Mouse (Mus musculus) small intestine, adult 2 months (tissue): ENCODE measurements around the gene Txndc2. TPM values are rescaled to one million over a fixed set of nuclear protein-coding genes. Genes with fewer than 3 reads are reported as not detected.
A peak's percentile ranks its signal among the peaks of the same experiment; 100 is the strongest.

Experiments
- H3K27ac ChIP-seq: fragments of 200-500 bp; 2 replicates; pipeline ENCODE4 v1.5.1; 2012; ENCODE audit warnings: low read depth, low read length, control low read depth, inconsistent platforms; ENCODE audit not compliant: insufficient read depth
- H3K27me3 ChIP-seq: fragments of 200-500 bp; 2 replicates; pipeline ENCODE4 v1.6.1; 2012; ENCODE audit warnings: mild to moderate bottlenecking, moderate library complexity, low read length, inconsistent platforms; ENCODE audit not compliant: control insufficient read depth, insufficient read depth
- H3K36me3 ChIP-seq: fragments of 200-500 bp; 2 replicates; pipeline ENCODE4 v1.6.1; 2012; ENCODE audit warnings: mild to moderate bottlenecking, low read length, control low read depth, inconsistent platforms; ENCODE audit not compliant: control insufficient read depth, insufficient read depth
- H3K4me1 ChIP-seq: fragments of 200-500 bp; 2 replicates; pipeline ENCODE4 v1.6.1; 2012; ENCODE audit warnings: low read length, inconsistent platforms, mixed read lengths; ENCODE audit not compliant: control insufficient read depth, insufficient read depth, insufficient read length
- H3K4me3 ChIP-seq: fragments of 200-500 bp; 2 replicates; pipeline ENCODE4 v1.5.1; 2012; ENCODE audit warnings: low read depth, mild to moderate bottlenecking, control low read depth, inconsistent platforms, low read length, moderate library complexity
- CTCF ChIP-seq: fragments of 200-500 bp; IDR thresholded peaks from 2 replicates; pipeline ENCODE4 v1.5.1; 2012; ENCODE audit warnings: low read depth, mild to moderate bottlenecking, control low read depth, inconsistent platforms, low read length, moderate library complexity, mixed read lengths; ENCODE audit not compliant: insufficient replicate concordance, insufficient read length; ENCODE audit errors: extremely low read depth
- POLR2A ChIP-seq: fragments of 200-500 bp; IDR thresholded peaks from 2 replicates; pipeline ENCODE4 v1.6.1; 2012; ENCODE audit warnings: low read depth, mild to moderate bottlenecking, control low read depth, inconsistent platforms, low read length, moderate library complexity
- WGBS: fragments of 180-500 bp; shearing (Covaris S2); methylation state at CpG from one replicate; pipeline ENCODE4 v1.1.7; 2018; 5-methylcytosine and 5-hydroxymethylcytosine counted together
- polyA plus RNA-seq: library from polyadenylated mRNA; depleted of rRNA; stranded (reverse); fragments of >200 nt; gene quantifications from 2 replicates; pipeline ENCODE4 v1.2.3, GENCODE M21; 2012

The Txndc2 gene
- polyA plus RNA-seq, 1 experiment, result not detected

GRCm38 (mm10) chr17:65677742-65678141 is 35.8 kb upstream of the Txndc2 start:
- no peak for TF ChIP-seq CTCF
- 88% methylated on average over 1 of the region's 1 CpGs for WGBS
- no peak overlapping the region for H3K27ac ChIP-seq

GRCm38 (mm10) chr17:65676536-65676935 is 34.6 kb upstream of the Txndc2 start:
- WGBS, result 84% methylated on average over 8 of the region's 8 CpGs
- Histone ChIP-seq H3K4me1 (peaks cover 5% of the 10 kb centered on the region; the same call in 1 of the 2 replicates), H3K27me3 (no peaks in the 10 kb centered on the region), H3K27ac (no peak overlapping the region), H3K4me3 (no peak overlapping the region), H3K36me3 (no peaks in the 10 kb centered on the region)
- TF ChIP-seq POLR2A (no peak), CTCF (no peak)

More at GRCm38 (mm10) chr17:65677742-65678141, 35.8 kb upstream of the Txndc2 start:
- H3K27me3 ChIP-seq, result no peaks in the 10 kb centered on the region
- no peaks in the 10 kb centered on the region for H3K36me3 ChIP-seq
- H3K4me3 ChIP-seq, result no peak overlapping the region
- H3K4me1 ChIP-seq, result peaks cover 5% of the 10 kb centered on the region; the same call in 1 of the 2 replicates

- no peak overlapping the region for H3K4me3 ChIP-seq
- 83% methylated on average over 3 of the region's 3 CpGs for WGBS
- TF ChIP-seq CTCF (no peak), POLR2A (no peak)
These were observed 34.0 kb upstream of the Txndc2 start for GRCm38 (mm10) chr17:65675985-65676384.

GRCm38 (mm10) chr17:65674710-65675171 is 32.8 kb upstream of the Txndc2 start:
- WGBS, result 13% methylated on average over 1 of the region's 1 CpGs
- Histone ChIP-seq H3K4me1 (peaks cover 7% of the 10 kb centered on the region; the same call in 1 of the 2 replicates), H3K27ac (peak overlapping the region; percentile 50; the same call in 1 of the 2 replicates), H3K36me3 (no peaks in the 10 kb centered on the region), H3K4me3 (no peak overlapping the region), H3K27me3 (no peaks in the 10 kb centered on the region)
- TF ChIP-seq POLR2A (no peak), CTCF (no peak)

More at GRCm38 (mm10) chr17:65675985-65676384, 34.0 kb upstream of the Txndc2 start:
- H3K27ac ChIP-seq, result no peak overlapping the region
- H3K27me3 ChIP-seq, result no peaks in the 10 kb centered on the region
- peaks cover 5% of the 10 kb centered on the region; the same call in 1 of the 2 replicates for H3K4me1 ChIP-seq
- H3K36me3 ChIP-seq, result no peaks in the 10 kb centered on the region

GRCm38 (mm10) chr17:65672926-65673325 is 31.0 kb upstream of the Txndc2 start:
- 87% methylated on average over 7 of the region's 7 CpGs for WGBS
- Histone ChIP-seq H3K27me3 (no peaks in the 10 kb centered on the region), H3K4me3 (no peak overlapping the region), H3K36me3 (no peaks in the 10 kb centered on the region), H3K4me1 (peaks cover 7% of the 10 kb centered on the region; the same call in 1 of the 2 replicates), H3K27ac (no peak overlapping the region)
- no peak for TF ChIP-seq POLR2A

- no peak overlapping the region for H3K4me3 ChIP-seq
- peaks cover 11% of the 10 kb centered on the region; the same call in 1 of the 2 replicates for H3K4me1 ChIP-seq
- H3K27me3 ChIP-seq, result no peaks in the 10 kb centered on the region
- no peak for TF ChIP-seq CTCF
- TF ChIP-seq POLR2A, result no peak
- peak overlapping the region; percentile 68; the same call in 1 of the 2 replicates for H3K27ac ChIP-seq
- H3K36me3 ChIP-seq, result no peaks in the 10 kb centered on the region
- 62% methylated on average over 4 of the region's 4 CpGs for WGBS
These were observed 27.1 kb upstream of the Txndc2 start for GRCm38 (mm10) chr17:65669061-65669460.

- no peak overlapping the region for H3K4me3 ChIP-seq
- H3K27ac ChIP-seq, result no peak overlapping the region
- H3K36me3 ChIP-seq, result no peaks in the 10 kb centered on the region
- WGBS, result 78% methylated on average over 14 of the region's 14 CpGs
- no peaks in the 10 kb centered on the region for H3K27me3 ChIP-seq
- H3K4me1 ChIP-seq, result peaks cover 18% of the 10 kb centered on the region; the same call in 1 of the 2 replicates
- TF ChIP-seq POLR2A (no peak), CTCF (no peak)
These were observed 25.8 kb upstream of the Txndc2 start for GRCm38 (mm10) chr17:65667792-65668191.
